Mouse (Mus musculus) myocyte (in vitro differentiated cells): ENCODE data around the gene Fstl5. TPM values are rescaled to one million over a fixed set of nuclear protein-coding genes. Genes with fewer than 3 reads are reported as not detected.

ENCODE experiments used
- H3K27me3 ChIP-seq: one replicate; pipeline ENCODE4 v1.6.1; 2011; ENCODE audit not compliant: control insufficient read depth, insufficient read depth, insufficient read length
- H3K36me3 ChIP-seq: one replicate; pipeline ENCODE4 v1.6.1; 2011; ENCODE audit not compliant: control insufficient read depth, insufficient read depth
- H3K4me2 ChIP-seq: one replicate; pipeline ENCODE4 v1.6.1; 2011; ENCODE audit warnings: low read depth, control low read depth
- H3K4me3 ChIP-seq: one replicate; pipeline ENCODE4 v1.5.1; 2011; ENCODE audit warnings: mild to moderate bottlenecking, control low read depth, moderate library complexity
- H3K79me2 ChIP-seq: one replicate; pipeline ENCODE4 v1.6.1; 2011; ENCODE audit not compliant: control insufficient read depth, insufficient read depth
- H3ac ChIP-seq: one replicate; pipeline ENCODE4 v1.6.1; 2011; ENCODE audit not compliant: control insufficient read depth, insufficient read length
- CEBPB ChIP-seq: IDR thresholded peaks from 2 replicates; pipeline ENCODE4 v1.6.1; 2011; ENCODE audit warnings: mild to moderate bottlenecking, moderate library complexity; ENCODE audit not compliant: poor library complexity, insufficient read depth, severe bottlenecking
- E2F4 ChIP-seq: IDR thresholded peaks from one replicate; pipeline ENCODE4 v1.6.1; 2011; ENCODE audit warnings: mild to moderate bottlenecking, control low read depth, moderate library complexity; ENCODE audit not compliant: insufficient read depth
- MAX ChIP-seq: IDR thresholded peaks from one replicate; pipeline ENCODE4 v1.6.1; 2011; ENCODE audit warnings: low read depth, mild to moderate bottlenecking, control low read depth
- MYOD1 ChIP-seq, 3 experiments: IDR thresholded peaks; one replicate each; pipeline ENCODE4 v1.6.1; 2011; ENCODE audit warnings: control low read depth in 2 of 3, low read depth in 2 of 3, mild to moderate bottlenecking in 2 of 3, moderate library complexity in 1 of 3; ENCODE audit not compliant: insufficient read length in 2 of 3, control insufficient read depth in 1 of 3
- MYOG ChIP-seq, 3 experiments: IDR thresholded peaks; one replicate each; pipeline ENCODE4 v1.6.1; 2011; ENCODE audit warnings: control low read depth in 2 of 3, low read depth in 2 of 3, mild to moderate bottlenecking in 2 of 3; ENCODE audit not compliant: insufficient read length in 2 of 3, control insufficient read depth in 1 of 3, insufficient read depth in 1 of 3
- POLR2A ChIP-seq: IDR thresholded peaks from one replicate; pipeline ENCODE4 v1.6.1; 2011; ENCODE audit warnings: low read depth, mild to moderate bottlenecking, control low read depth, moderate library complexity; ENCODE audit not compliant: insufficient read length
- POLR2AphosphoS2 ChIP-seq: IDR thresholded peaks from one replicate; pipeline ENCODE4 v1.6.1; 2011; ENCODE audit warnings: low read depth, control low read depth; ENCODE audit not compliant: insufficient read length
- REST ChIP-seq: IDR thresholded peaks from one replicate; pipeline ENCODE4 v1.6.1; 2011; ENCODE audit warnings: mild to moderate bottlenecking, control low read depth, moderate library complexity; ENCODE audit not compliant: insufficient read depth, insufficient read length
- SRF ChIP-seq: IDR thresholded peaks from one replicate; pipeline ENCODE4 v1.6.1; 2011; ENCODE audit warnings: low read depth; ENCODE audit not compliant: control insufficient read depth, insufficient read length
- TCF12 ChIP-seq: IDR thresholded peaks from one replicate; pipeline ENCODE4 v1.6.1; 2011; ENCODE audit warnings: mild to moderate bottlenecking, control low read depth; ENCODE audit not compliant: poor library complexity, insufficient read depth, severe bottlenecking
- TCF3 ChIP-seq: IDR thresholded peaks from one replicate; pipeline ENCODE4 v1.6.1; 2011; ENCODE audit warnings: low read depth, control low read depth; ENCODE audit not compliant: insufficient read length
- USF1 ChIP-seq: IDR thresholded peaks from one replicate; pipeline ENCODE4 v1.6.1; 2011; ENCODE audit warnings: low read depth, mild to moderate bottlenecking, control low read depth, moderate library complexity
- polyA plus RNA-seq: library from polyadenylated mRNA; unstranded; fragments of >200 nt; fragmentation: generic; extraction: Trizol; gene quantifications from one replicate; pipeline ENCODE4 v1.2.1, GENCODE M21; 2012; ENCODE audit warnings: missing spikeins

The Fstl5 gene
- polyA plus RNA-seq, 1 experiment = 0.01 TPM

DNA sequence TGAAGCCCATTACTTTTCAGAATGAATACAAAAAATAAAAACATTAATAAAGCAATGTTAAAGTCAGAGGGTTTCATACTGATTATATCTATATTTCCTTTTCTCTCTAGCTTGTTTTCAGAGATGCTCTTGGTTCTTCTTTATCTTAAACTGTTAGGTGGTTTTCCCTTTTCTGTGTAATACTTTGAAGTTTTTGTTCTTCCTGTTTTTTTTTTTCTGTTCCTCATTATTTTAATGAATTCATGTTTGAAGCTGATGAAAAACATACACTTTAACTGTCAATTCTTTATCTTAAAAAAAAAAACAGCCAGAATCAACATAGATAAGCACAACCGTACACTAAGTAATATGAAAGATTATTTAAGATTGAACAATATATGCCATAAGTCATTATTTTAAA lies 218.9 kb downstream of the Fstl5 start:
- no peak overlapping the region for H3K4me3 ChIP-seq
- H3ac ChIP-seq = no peak overlapping the region
- no peaks in the 10 kb centered on the region for H3K36me3 ChIP-seq
- H3K4me2 ChIP-seq = no peak overlapping the region
- H3K27me3 ChIP-seq = no peaks in the 10 kb centered on the region
- TF ChIP-seq CEBPB (no peak), E2F4 (no peak), TCF12 (no peak), MYOD1 (IDR thresholded peaks at IDR 0.05; ENCODE audit: control insufficient read depth in 1 of 3, insufficient read length in 2 of 3, low read depth in 2 of 3) (no peak), MAX (no peak), USF1 (no peak), TCF3 (no peak), REST (no peak), MYOG (IDR thresholded peaks at IDR 0.05; ENCODE audit: control insufficient read depth in 1 of 3, insufficient read depth in 1 of 3, insufficient read length in 2 of 3, low read depth in 2 of 3) (no peak), SRF (no peak), POLR2A (no peak)
- no peaks in the 10 kb centered on the region for H3K79me2 ChIP-seq

DNA sequence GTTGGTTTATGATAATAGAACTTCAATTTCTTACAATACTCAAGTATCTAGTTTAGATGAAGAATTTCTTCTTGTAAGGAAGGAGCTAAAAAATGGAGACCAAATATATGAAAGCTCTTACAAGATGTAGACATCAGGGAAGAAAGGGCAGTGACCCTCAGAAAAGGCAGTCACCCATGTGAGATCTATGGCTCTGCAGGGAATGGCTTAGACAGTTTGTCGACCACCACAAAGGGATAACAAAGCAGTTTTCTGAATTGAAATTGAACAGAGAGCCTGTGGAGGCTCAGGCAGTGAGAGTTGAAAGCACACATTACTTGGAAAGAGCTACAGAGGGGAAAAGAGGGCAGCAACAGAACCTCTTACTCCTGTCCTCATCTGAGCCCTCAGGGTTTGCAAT lies 220.3 kb downstream of the Fstl5 start:
- Histone ChIP-seq H3K79me2 (no peaks in the 10 kb centered on the region), H3K4me3 (no peak overlapping the region), H3K36me3 (no peaks in the 10 kb centered on the region), H3K4me2 (no peak overlapping the region), H3ac (no peak overlapping the region), H3K27me3 (no peaks in the 10 kb centered on the region)
- TF ChIP-seq POLR2AphosphoS2 (no peak), MYOG (IDR thresholded peaks at IDR 0.05; ENCODE audit: control insufficient read depth in 1 of 3, insufficient read depth in 1 of 3, insufficient read length in 2 of 3, low read depth in 2 of 3) (no peak), TCF12 (no peak), POLR2A (no peak), REST (no peak), MYOD1 (IDR thresholded peaks at IDR 0.05; ENCODE audit: control insufficient read depth in 1 of 3, insufficient read length in 2 of 3, low read depth in 2 of 3) (no peak), E2F4 (no peak), MAX (no peak), USF1 (no peak), TCF3 (no peak), SRF (no peak), CEBPB (no peak)

GRCm38 (mm10) chr3:76301026-76301773 lies 227.1 kb downstream of the Fstl5 start:
- H3K36me3 ChIP-seq = no peaks in the 10 kb centered on the region
- H3K4me3 ChIP-seq = no peak overlapping the region
- H3K79me2 ChIP-seq = no peaks in the 10 kb centered on the region
- no peaks in the 10 kb centered on the region for H3K27me3 ChIP-seq
- H3ac ChIP-seq = no peak overlapping the region
- no peak overlapping the region for H3K4me2 ChIP-seq
- TF ChIP-seq MAX (no peak), TCF3 (no peak), CEBPB (no peak), USF1 (no peak), MYOD1 (IDR thresholded peaks at IDR 0.05; ENCODE audit: control insufficient read depth in 1 of 3, insufficient read length in 2 of 3, low read depth in 2 of 3) (no peak), E2F4 (no peak)

GRCm38 (mm10) chr3:76316991-76317390 lies 242.9 kb downstream of the Fstl5 start:
- Histone ChIP-seq H3K27me3 (no peaks in the 10 kb centered on the region), H3K4me3 (no peak overlapping the region), H3K36me3 (no peaks in the 10 kb centered on the region), H3K4me2 (no peak overlapping the region), H3ac (no peak overlapping the region), H3K79me2 (no peaks in the 10 kb centered on the region)
- no peak for TF ChIP-seq POLR2A
- TF ChIP-seq TCF12 = no peak
- no peak for TF ChIP-seq SRF
- TF ChIP-seq TCF3 = no peak
- TF ChIP-seq REST = no peak
- no peak for TF ChIP-seq MYOD1 (IDR thresholded peaks at IDR 0.05; ENCODE audit: control insufficient read depth in 1 of 3, insufficient read length in 2 of 3, low read depth in 2 of 3)
- no peak for TF ChIP-seq POLR2AphosphoS2
- TF ChIP-seq CEBPB = no peak

DNA sequence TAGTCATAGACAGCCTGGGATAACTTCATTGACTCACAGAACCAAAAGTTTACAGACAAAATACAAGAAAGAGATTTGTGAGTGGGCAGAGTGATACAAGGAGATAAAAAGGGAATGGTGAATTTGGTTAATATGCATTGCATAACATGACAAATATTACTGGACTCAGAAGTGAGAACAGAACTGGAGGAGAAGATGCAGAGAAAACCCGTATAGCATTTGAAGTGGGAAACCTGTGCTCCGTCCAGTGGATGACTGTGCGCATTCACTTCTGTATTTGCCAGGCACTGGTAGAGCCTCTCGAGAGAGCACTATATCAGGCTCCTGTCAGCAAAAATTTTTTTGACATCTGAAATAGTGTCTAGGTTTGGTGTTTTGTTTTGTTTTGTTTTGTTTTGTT lies 245.5 kb downstream of the Fstl5 start:
- no peak overlapping the region for H3K4me2 ChIP-seq
- TF ChIP-seq TCF3 (no peak), SRF (no peak), USF1 (no peak), REST (no peak), MAX (no peak), MYOG (IDR thresholded peaks at IDR 0.05; ENCODE audit: control insufficient read depth in 1 of 3, insufficient read depth in 1 of 3, insufficient read length in 2 of 3, low read depth in 2 of 3) (no peak), POLR2AphosphoS2 (no peak), E2F4 (no peak), POLR2A (no peak), CEBPB (no peak), MYOD1 (IDR thresholded peaks at IDR 0.05; ENCODE audit: control insufficient read depth in 1 of 3, insufficient read length in 2 of 3, low read depth in 2 of 3) (no peak)
- no peak overlapping the region for H3ac ChIP-seq
- H3K4me3 ChIP-seq = no peak overlapping the region
- H3K27me3 ChIP-seq = no peaks in the 10 kb centered on the region
- no peaks in the 10 kb centered on the region for H3K79me2 ChIP-seq
- no peaks in the 10 kb centered on the region for H3K36me3 ChIP-seq
